Mouse (Mus musculus) limb, embryonic 10.5 days (tissue): Measurements from ENCODE around the gene Fxyd7. TPM values are rescaled to one million over a fixed set of nuclear protein-coding genes. Genes with fewer than 3 reads are reported as not detected.

Experiments used
- DNase-seq: peaks from one replicate; pipeline ENCODE4 v3.0.0-alpha.2; 2017; ENCODE audit warnings: low spot score
- H3K27ac ChIP-seq: fragments of 300-500 bp; sonication (generic); 2 replicates; pipeline ENCODE4 v1.5.1; 2016; ENCODE audit warnings: mild to moderate bottlenecking
- H3K27me3 ChIP-seq: fragments of 300-500 bp; sonication (generic); 2 replicates; pipeline ENCODE4 v1.6.1; 2016; ENCODE audit warnings: low read depth, mild to moderate bottlenecking; ENCODE audit not compliant: poor library complexity, severe bottlenecking
- H3K36me3 ChIP-seq: fragments of 300-500 bp; sonication (generic); 2 replicates; pipeline ENCODE4 v1.6.1; 2016; ENCODE audit warnings: mild to moderate bottlenecking, moderate library complexity
- H3K4me1 ChIP-seq: fragments of 300-500 bp; sonication (generic); 2 replicates; pipeline ENCODE4 v1.6.1; 2016
- H3K4me3 ChIP-seq: fragments of 300-500 bp; sonication (generic); 2 replicates; pipeline ENCODE4 v1.5.1; 2016; ENCODE audit warnings: mild to moderate bottlenecking, moderate library complexity
- H3K9me3 ChIP-seq: fragments of 300-500 bp; sonication (generic); replicated peaks from 2 replicates; pipeline ENCODE4 v1.6.1; 2016; ENCODE audit warnings: mild to moderate bottlenecking
- WGBS: fragments of 180-500 bp; shearing (Covaris S2); methylation state at CpG from one replicate; pipeline ENCODE4 v1.1.7; 2016; 5-methylcytosine and 5-hydroxymethylcytosine counted together
- polyA plus RNA-seq: library from polyadenylated mRNA; unstranded; fragments of >200 nt; fragmentation: Nextera tagmentation; extraction: Ambion mirVana; gene quantifications from 2 replicates; pipeline ENCODE4 v1.2.1, GENCODE M21; 2016

Gene Fxyd7
- polyA plus RNA-seq, 1 experiment from 2014 or later = 1.3 TPM

- peaks cover 38% of the 10 kb centered on the region for H3K4me1 ChIP-seq
- H3K27ac ChIP-seq = peak overlapping the region; percentile 20; the same call in 1 of the 2 replicates
- H3K4me3 ChIP-seq = no peak overlapping the region
- H3K9me3 ChIP-seq = no peaks in the 10 kb centered on the region
- H3K27me3 ChIP-seq = no peaks in the 10 kb centered on the region
- H3K36me3 ChIP-seq = no peaks in the 10 kb centered on the region
- DNase-seq = no peak
- WGBS = 18% methylated on average over 9 of the region's 9 CpGs
Observed at GRCm38 (mm10) chr7:31072326-31072725, 21.1 kb upstream of the Fxyd7 start.

- DNase-seq = no peak
- Histone ChIP-seq H3K36me3 (no peaks in the 10 kb centered on the region), H3K4me1 (peaks cover 27% of the 10 kb centered on the region), H3K4me3 (no peak overlapping the region), H3K27me3 (no peaks in the 10 kb centered on the region), H3K27ac (no peak overlapping the region), H3K9me3 (no peaks in the 10 kb centered on the region)
- WGBS = 82% methylated on average over 6 of the region's 6 CpGs
Observed at GRCm38 (mm10) chr7:31070324-31070723, 19.1 kb upstream of the Fxyd7 start.

GRCm38 (mm10) chr7:31069491-31069890 lies 18.2 kb upstream of the Fxyd7 start:
- DNase-seq = no peak
- no peak overlapping the region for H3K27ac ChIP-seq
- peaks cover 25% of the 10 kb centered on the region for H3K4me1 ChIP-seq
- no peaks in the 10 kb centered on the region for H3K27me3 ChIP-seq
- H3K36me3 ChIP-seq = no peaks in the 10 kb centered on the region
- H3K4me3 ChIP-seq = no peak overlapping the region
- 87% methylated on average over 14 of the region's 14 CpGs for WGBS
- H3K9me3 ChIP-seq = no peaks in the 10 kb centered on the region

GRCm38 (mm10) chr7:31067836-31068235 lies 16.6 kb upstream of the Fxyd7 start:
- Histone ChIP-seq H3K4me3 (no peak overlapping the region), H3K27me3 (no peaks in the 10 kb centered on the region), H3K36me3 (no peaks in the 10 kb centered on the region), H3K4me1 (peaks cover 21% of the 10 kb centered on the region), H3K27ac (no peak overlapping the region), H3K9me3 (no peaks in the 10 kb centered on the region)
- 54% methylated on average over 5 of the region's 5 CpGs for WGBS
- no peak for DNase-seq

- Histone ChIP-seq H3K9me3 (no peaks in the 10 kb centered on the region), H3K36me3 (no peaks in the 10 kb centered on the region), H3K27me3 (no peaks in the 10 kb centered on the region), H3K4me3 (no peak overlapping the region), H3K4me1 (peaks cover 15% of the 10 kb centered on the region), H3K27ac (no peak overlapping the region)
- no peak for DNase-seq
- WGBS = 89% methylated on average over 12 of the region's 12 CpGs
Observed at GRCm38 (mm10) chr7:31063074-31063560, 11.8 kb upstream of the Fxyd7 start.

- H3K27ac ChIP-seq = no peak overlapping the region
- H3K9me3 ChIP-seq = no peaks in the 10 kb centered on the region
- no peaks in the 10 kb centered on the region for H3K36me3 ChIP-seq
- no peaks in the 10 kb centered on the region for H3K27me3 ChIP-seq
- no peak overlapping the region for H3K4me3 ChIP-seq
- WGBS = 86% methylated on average over 7 of the region's 7 CpGs
- peaks cover 10% of the 10 kb centered on the region for H3K4me1 ChIP-seq
- DNase-seq = no peak
Observed at GRCm38 (mm10) chr7:31060621-31061010, 9.3 kb upstream of the Fxyd7 start.

- Histone ChIP-seq H3K27me3 (peaks cover 1% of the 10 kb centered on the region; the same call in 1 of the 2 replicates), H3K4me3 (no peak overlapping the region), H3K27ac (peak overlapping the region; percentile 46; the same call in 1 of the 2 replicates), H3K9me3 (no peaks in the 10 kb centered on the region), H3K4me1 (peaks cover 15% of the 10 kb centered on the region), H3K36me3 (no peaks in the 10 kb centered on the region)
- WGBS = 74% methylated on average over 11 of the region's 11 CpGs
- DNase-seq = no peak
Observed at GRCm38 (mm10) chr7:31059919-31060620, 8.8 kb upstream of the Fxyd7 start.

GRCm38 (mm10) chr7:31059108-31059507 lies 7.8 kb upstream of the Fxyd7 start, which contains the start of gene Lgi4:
TSS of gene Lgi4 (plus strand) at chr7:31059342.
- 7% methylated on average over 2 of the region's 2 CpGs for WGBS
- Histone ChIP-seq H3K27ac (peak within 1 kb of the TSS; percentile 46; the same call in 1 of the 2 replicates), H3K36me3 (no peaks in the 10 kb centered on the region), H3K4me1 (peaks cover 22% of the 10 kb centered on the region), H3K4me3 (no peak within 1 kb of the TSS), H3K27me3 (peaks cover 11% of the 10 kb centered on the region), H3K9me3 (no peaks in the 10 kb centered on the region)
- DNase-seq = peak; percentile 91

- H3K9me3 ChIP-seq = no peaks in the 10 kb centered on the region
- no peak overlapping the region for H3K4me3 ChIP-seq
- 86% methylated on average over 6 of the region's 6 CpGs for WGBS
- DNase-seq = no peak
- peaks cover 20% of the 10 kb centered on the region for H3K27me3 ChIP-seq
- no peak overlapping the region for H3K27ac ChIP-seq
- no peaks in the 10 kb centered on the region for H3K36me3 ChIP-seq
- peaks cover 25% of the 10 kb centered on the region for H3K4me1 ChIP-seq
Observed at GRCm38 (mm10) chr7:31058211-31058610, 6.9 kb upstream of the Fxyd7 start.

- Histone ChIP-seq H3K27ac (no peak overlapping the region; the same call in 1 of the 2 replicates), H3K9me3 (no peaks in the 10 kb centered on the region)
- 69% methylated on average over 5 of the region's 5 CpGs for WGBS
Observed at GRCm38 (mm10) chr7:31057730-31058129, 6.5 kb upstream of the Fxyd7 start.

GRCm38 (mm10) chr7:31057071-31057470 lies 5.8 kb upstream of the Fxyd7 start, which contains the start of gene Fxyd1:
TSS of gene Fxyd1 (minus strand) at chr7:31057199.
- WGBS = 59% methylated on average over 2 of the region's 2 CpGs
- Histone ChIP-seq H3K36me3 (no peaks in the 10 kb centered on the region), H3K27me3 (peaks cover 31% of the 10 kb centered on the region), H3K4me1 (peaks cover 36% of the 10 kb centered on the region), H3K4me3 (no peak within 1 kb of the TSS), H3K9me3 (no peaks in the 10 kb centered on the region), H3K27ac (peak within 1 kb of the TSS; percentile 80; the same call in 1 of the 2 replicates)
- no peak for DNase-seq

More at GRCm38 (mm10) chr7:31057730-31058129, 6.5 kb upstream of the Fxyd7 start:
- H3K4me3 ChIP-seq = no peak overlapping the region
- peaks cover 25% of the 10 kb centered on the region for H3K27me3 ChIP-seq
- H3K4me1 ChIP-seq = peaks cover 30% of the 10 kb centered on the region
- no peaks in the 10 kb centered on the region for H3K36me3 ChIP-seq
- no peak for DNase-seq

GRCm38 (mm10) chr7:31056448-31056847 lies 5.2 kb upstream of the Fxyd7 start:
- peaks cover 43% of the 10 kb centered on the region for H3K4me1 ChIP-seq
- DNase-seq = no peak
- H3K4me3 ChIP-seq = no peak overlapping the region
- 87% methylated on average over 7 of the region's 7 CpGs for WGBS
- peaks cover 38% of the 10 kb centered on the region for H3K27me3 ChIP-seq
- no peaks in the 10 kb centered on the region for H3K9me3 ChIP-seq
- no peak overlapping the region for H3K27ac ChIP-seq
- H3K36me3 ChIP-seq = no peaks in the 10 kb centered on the region

GRCm38 (mm10) chr7:31055883-31056282 lies 4.6 kb upstream of the Fxyd7 start:
- no peak for DNase-seq
- peak overlapping the region; percentile 35 for H3K4me3 ChIP-seq
- WGBS = 20% methylated on average over 3 of the region's 4 CpGs
- peaks cover 48% of the 10 kb centered on the region for H3K4me1 ChIP-seq
- no peaks in the 10 kb centered on the region for H3K36me3 ChIP-seq
- peaks cover 43% of the 10 kb centered on the region for H3K27me3 ChIP-seq
- peak overlapping the region; percentile 80 for H3K27ac ChIP-seq
- H3K9me3 ChIP-seq = no peaks in the 10 kb centered on the region
